Mouse (Mus musculus): ENCODE results near the gene Gm2663. TPM values are rescaled to one million over a fixed set of nuclear protein-coding genes. Genes with fewer than 3 reads are reported as not detected.
"Not testable (repeated sequence)": the region's sequence is repeated elsewhere in the genome, so short reads cannot be mapped to it uniquely, and the experiment has no call there.

The Gm2663 gene
- total RNA-seq (2021), result not detected
- long read RNA-seq, experiment 1, result 0 reads
- long read RNA-seq, experiment 2, result 0 reads

GRCm38 (mm10) chr6:40999379-40999778 is at the start of gene Gm2663:
Gene Gm2663, minus strand, starts transcription at chr6:40999479.
- DNase-seq, result not testable (repeated sequence)

DNA sequence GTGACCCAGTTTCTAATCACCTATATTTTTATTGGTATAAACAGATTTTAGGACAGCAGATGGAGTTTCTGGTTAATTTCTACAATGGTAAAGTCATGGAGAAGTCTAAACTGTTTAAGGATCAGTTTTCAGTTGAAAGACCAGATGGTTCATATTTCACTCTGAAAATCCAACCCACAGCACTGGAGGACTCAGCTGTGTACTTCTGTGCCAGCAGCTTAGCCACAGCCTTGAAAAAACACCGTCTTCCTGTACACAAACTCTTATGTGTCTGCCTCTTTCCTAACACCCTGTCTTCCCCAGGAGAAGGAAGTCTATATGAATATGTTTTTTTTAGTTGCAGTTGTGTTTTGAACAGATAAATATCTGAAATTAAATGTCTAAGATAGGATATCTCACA is 49.3 kb upstream of the Gm2663 start:
- no peak for DNase-seq

DNA sequence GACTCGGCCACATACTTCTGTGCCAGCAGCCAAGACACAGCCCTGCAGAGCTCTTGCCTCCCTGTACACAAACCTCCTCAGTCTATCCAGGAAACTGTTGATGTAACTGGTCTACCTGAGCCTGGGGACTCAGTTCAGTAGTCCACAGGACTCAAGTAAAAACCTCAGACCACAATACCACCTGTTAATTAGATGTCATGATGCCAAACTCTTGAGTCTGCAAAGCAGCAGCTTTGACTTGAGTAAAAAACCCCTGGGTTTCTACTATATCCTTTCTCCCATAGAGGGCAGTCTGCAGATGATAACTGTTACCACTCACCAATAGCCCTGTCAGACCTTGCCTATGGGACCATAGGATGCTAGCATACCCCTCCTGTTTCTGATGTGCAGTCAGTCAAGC is 48.7 kb upstream of the Gm2663 start:
- no peak for DNase-seq

DNA sequence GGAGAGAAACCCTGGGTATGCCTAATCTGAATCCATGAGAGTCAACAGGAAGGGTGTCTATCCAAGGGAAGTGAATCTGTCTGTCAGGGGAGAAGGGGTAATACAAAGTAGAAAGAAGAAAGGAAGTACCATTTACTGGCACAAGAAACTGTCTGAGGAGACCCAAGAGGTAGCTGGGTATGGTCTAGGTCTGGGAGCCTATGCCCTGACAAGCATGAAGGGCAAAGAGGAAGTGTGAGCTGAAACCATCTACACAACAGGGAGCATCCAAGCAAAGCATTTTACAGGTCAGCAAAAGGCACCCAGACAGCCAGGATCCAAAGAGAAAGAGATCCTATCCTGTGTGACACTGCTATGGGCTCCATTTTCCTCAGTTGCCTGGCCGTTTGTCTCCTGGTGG is 47.9 kb upstream of the Gm2663 start:
- no peak for DNase-seq

DNA sequence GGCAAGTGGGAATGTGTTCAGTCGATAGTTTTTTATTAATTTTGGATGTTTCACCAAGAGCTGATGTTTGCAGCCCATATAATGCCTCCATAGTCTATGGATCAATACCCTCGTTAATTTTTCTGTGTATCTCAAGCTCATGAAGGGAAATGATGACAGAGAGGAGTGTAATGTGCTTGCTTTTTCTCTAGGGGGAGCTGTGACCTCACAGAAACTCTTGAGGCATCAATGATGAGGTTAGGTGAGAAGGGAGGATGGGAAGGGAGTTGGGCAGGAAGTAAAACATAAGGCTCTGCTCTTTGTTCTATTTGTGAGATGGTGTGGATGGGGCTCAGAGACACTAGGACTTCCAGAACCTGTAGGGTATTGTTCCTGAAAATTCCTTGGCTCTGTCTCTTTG is 47.3 kb upstream of the Gm2663 start:
- DNase-seq, result no peak

- no peak for DNase-seq
Observed at GRCm38 (mm10) chr6:41044753-41045152, 45.5 kb upstream of the Gm2663 start.

- DNase-seq, result no peak
Observed at GRCm38 (mm10) chr6:41044314-41044713, 45.0 kb upstream of the Gm2663 start.

DNA sequence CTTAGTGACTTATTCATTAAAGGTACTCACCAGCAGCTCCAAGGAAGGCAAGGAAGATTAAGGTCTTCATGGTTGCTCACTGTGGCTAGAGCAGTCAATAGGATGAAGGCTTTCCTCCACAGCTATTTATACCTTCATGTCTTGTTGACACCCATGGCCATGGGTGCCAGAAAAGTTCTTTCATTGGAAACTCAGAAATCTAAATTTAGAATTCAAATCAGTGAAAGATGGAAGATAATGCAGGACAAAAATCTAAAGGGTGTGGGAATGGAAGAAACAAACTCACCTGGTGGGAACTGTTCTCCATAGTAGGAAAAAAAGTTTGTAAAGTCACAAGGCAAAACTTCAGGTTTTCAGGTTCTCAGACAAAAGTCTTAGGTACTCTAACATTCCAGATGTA is 36.1 kb upstream of the Gm2663 start, which contains the start of gene 2210010C04Rik:
TSS of gene 2210010C04Rik (minus strand) at position 101 of the 400 bp plus-strand sequence.
- DNase-seq, result no peak

DNA sequence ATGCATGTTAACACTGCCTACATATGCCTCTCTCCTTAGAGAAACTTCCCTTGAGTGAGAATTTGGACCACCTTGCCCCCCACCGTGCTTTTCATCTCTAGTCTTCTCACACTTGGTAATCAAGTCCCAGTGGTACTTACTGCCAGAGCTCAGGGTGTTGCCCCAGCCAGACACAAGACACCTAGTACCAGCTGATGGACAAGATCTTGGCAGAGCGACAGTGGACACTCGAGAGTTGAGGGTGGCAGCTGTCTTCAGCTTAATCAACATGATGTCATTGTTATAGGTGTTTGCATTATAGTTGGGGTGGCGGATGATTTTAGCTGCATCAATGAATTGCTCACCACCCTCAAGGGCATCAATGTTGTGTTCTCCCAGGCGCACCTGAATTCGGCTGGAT is 33.5 kb upstream of the Gm2663 start:
- no peak for DNase-seq

GRCm38 (mm10) chr6:41032231-41032630 is 33.0 kb upstream of the Gm2663 start:
- DNase-seq, result no peak

GRCm38 (mm10) chr6:41030821-41031220 is 31.5 kb upstream of the Gm2663 start:
- DNase-seq, result no peak

GRCm38 (mm10) chr6:41027053-41027452 is 27.8 kb upstream of the Gm2663 start:
- DNase-seq, result peak; percentile 38 to 55

- no peak for DNase-seq
Observed at GRCm38 (mm10) chr6:41025873-41026650, 26.8 kb upstream of the Gm2663 start.

GRCm38 (mm10) chr6:41019140-41019539 is 19.9 kb upstream of the Gm2663 start:
- no peak for DNase-seq

DNA sequence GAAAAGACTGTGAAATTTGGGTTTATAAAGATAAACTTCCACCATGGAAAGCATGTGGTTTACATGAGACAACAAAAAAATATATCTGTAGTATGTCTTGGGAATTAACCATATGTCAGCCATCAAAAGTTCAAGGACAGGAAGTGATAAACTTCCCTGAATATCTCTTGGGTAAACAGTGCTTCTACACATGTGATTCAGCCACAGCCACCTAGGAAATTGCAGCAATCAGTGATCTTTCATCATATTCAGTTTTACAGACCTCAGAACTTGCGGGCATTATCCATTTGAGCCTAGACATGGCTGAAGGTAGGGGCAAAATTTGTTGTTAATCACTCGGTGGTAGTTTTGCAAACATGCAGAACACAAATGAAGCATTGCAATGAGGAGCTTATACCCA is 19.4 kb upstream of the Gm2663 start:
- DNase-seq, result no peak

DNA sequence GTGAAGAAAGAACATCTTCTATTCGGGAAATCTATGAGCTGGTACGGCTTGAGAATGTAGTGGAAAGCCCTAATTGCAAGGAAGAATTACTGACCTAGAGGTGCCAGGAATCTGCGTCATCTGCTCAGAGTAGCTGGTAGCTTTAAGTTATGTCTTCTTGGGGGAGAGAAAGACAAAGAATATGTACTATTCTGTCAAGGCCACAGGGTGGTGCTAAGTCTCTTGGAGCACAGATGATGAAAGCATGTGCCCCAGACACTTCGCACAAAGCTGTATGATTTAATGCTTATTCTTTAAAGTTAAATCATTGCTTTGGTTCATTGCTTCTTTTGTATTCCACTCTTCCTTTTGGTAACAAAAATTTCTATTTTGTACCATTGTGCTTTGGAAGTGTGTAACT is 15.8 kb upstream of the Gm2663 start:
- no peak for DNase-seq

GRCm38 (mm10) chr6:40964454-40964853 is 34.8 kb downstream of the Gm2663 start, which contains the start of gene 1810009J06Rik:
Gene 1810009J06Rik, plus strand, starts transcription at chr6:40964754.
- not testable (repeated sequence) for DNase-seq

DNA sequence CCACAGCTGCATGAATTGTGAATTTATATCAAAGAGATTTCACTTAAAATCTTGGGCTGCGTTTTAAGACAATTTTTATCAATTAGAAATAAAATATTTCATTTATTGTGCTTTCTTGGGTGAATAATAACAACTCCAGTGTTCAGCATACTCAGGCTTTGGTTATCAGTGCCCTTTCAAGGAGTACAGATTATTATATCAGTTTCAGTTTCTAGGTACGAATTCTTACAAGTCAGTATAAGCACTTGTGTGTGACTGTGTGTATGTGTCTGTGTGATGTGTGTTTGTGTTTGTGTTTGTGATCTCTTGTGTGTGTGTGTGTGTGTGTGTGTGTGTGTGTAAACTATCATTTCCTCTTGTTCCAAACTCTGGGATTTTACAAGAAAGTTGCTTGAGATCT is 45.6 kb downstream of the Gm2663 start:
- no peak for DNase-seq

DNA sequence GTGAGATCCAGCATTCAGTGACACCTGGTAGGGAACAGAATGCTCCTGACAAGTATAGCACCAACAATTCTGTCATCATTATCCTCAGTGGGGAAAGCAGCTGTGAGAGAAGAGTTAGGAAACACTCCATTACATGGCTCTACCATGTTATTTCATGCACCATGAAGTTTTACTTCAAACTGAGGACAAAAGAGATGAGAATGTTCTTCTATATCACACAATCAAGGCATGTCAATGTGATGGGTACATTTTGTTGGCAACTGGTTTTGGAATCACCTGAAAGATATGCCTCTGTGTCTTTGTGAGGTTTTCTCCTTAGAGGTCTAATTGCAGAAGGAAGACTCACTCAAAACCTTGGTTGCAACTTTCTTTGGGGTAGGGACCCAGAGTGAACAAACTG is 47.5 kb downstream of the Gm2663 start, which contains the start of gene Gm4744:
TSS of gene Gm4744 (minus strand) at position 101 of the 400 bp plus-strand sequence.
- DNase-seq, result no peak

Other genes with a start within 250 kb of the Gm2663 start
- not detected for gene Moxd2, start 112.0 kb downstream of the Gm2663 start, total RNA-seq (2021)
- gene Prss58, start 99.1 kb downstream of the Gm2663 start, total RNA-seq (2021), result not detected
- not detected for gene 1700074P13Rik, start 58.9 kb downstream of the Gm2663 start, total RNA-seq (2021)
- gene Gm4744, start 47.6 kb downstream of the Gm2663 start, total RNA-seq (2021), result not detected
- not detected for gene 1810009J06Rik, start 34.7 kb downstream of the Gm2663 start, total RNA-seq (2021)
- gene 2210010C04Rik, start 36.0 kb upstream of the Gm2663 start, total RNA-seq (2021), result not detected

Data from heart, adult 18-20 months (tissue).